Mouse (Mus musculus) forebrain, embryonic 14.5 days (tissue): Measurements from ENCODE around the gene F7. TPM values are rescaled to one million over a fixed set of nuclear protein-coding genes. Genes with fewer than 3 reads are reported as not detected.
A peak's percentile ranks its signal among the peaks of the same experiment; 100 is the strongest.

ENCODE experiments used
- ATAC-seq: fragments of 200-750 bp; cut with Nextera tagmentation; 2 replicates; pipeline ENCODE4 v1.8.0; 2017; ENCODE audit warnings: mild to moderate bottlenecking, moderate library complexity
- DNase-seq: peaks from one replicate; pipeline ENCODE4 v3.0.0-alpha.2; 2015; ENCODE audit warnings: low spot score
- H3K27ac ChIP-seq: fragments of 300-500 bp; sonication (generic); 2 replicates; pipeline ENCODE4 v1.5.1; 2014; ENCODE audit warnings: low read depth, mild to moderate bottlenecking, control low read depth, low read length, moderate library complexity
- H3K27me3 ChIP-seq: fragments of 300-500 bp; sonication (generic); replicated peaks from 2 replicates; pipeline ENCODE4 v1.6.1; 2014; ENCODE audit warnings: low read length, control low read depth, mixed read lengths; ENCODE audit not compliant: control insufficient read depth, insufficient read depth
- H3K36me3 ChIP-seq: fragments of 300-500 bp; sonication (generic); 2 replicates; pipeline ENCODE4 v1.6.1; 2014; ENCODE audit warnings: low read length, control low read depth; ENCODE audit not compliant: control insufficient read depth, insufficient read depth
- H3K4me1 ChIP-seq: fragments of 300-500 bp; sonication (generic); 2 replicates; pipeline ENCODE4 v1.6.1; 2014; ENCODE audit warnings: antibody characterized with exemption, low read length, control low read depth; ENCODE audit not compliant: control insufficient read depth, insufficient read depth
- H3K4me2 ChIP-seq: fragments of 300-500 bp; sonication (generic); 2 replicates; pipeline ENCODE4 v1.6.1; 2014; ENCODE audit warnings: mild to moderate bottlenecking, control low read depth, low read length
- H3K4me3 ChIP-seq: fragments of 300-500 bp; sonication (generic); 2 replicates; pipeline ENCODE4 v1.5.1; 2014; ENCODE audit warnings: low read depth, low read length, control low read depth
- H3K9ac ChIP-seq: fragments of 300-500 bp; sonication (generic); 2 replicates; pipeline ENCODE4 v1.6.1; 2014; ENCODE audit warnings: mild to moderate bottlenecking, low read length, control low read depth, moderate library complexity
- H3K9me3 ChIP-seq: fragments of 300-500 bp; sonication (generic); replicated peaks from 2 replicates; pipeline ENCODE4 v1.6.1; 2016; ENCODE audit warnings: low read length, control low read depth, mixed read lengths; ENCODE audit not compliant: control insufficient read depth
- WGBS: fragments of 180-500 bp; shearing (Covaris S2); extraction: QIAGEN DNeasy Blood & Tissue Kit; methylation state at CpG from one replicate; pipeline ENCODE4 v1.1.7; 2014; 5-methylcytosine and 5-hydroxymethylcytosine counted together
- polyA plus RNA-seq: library from polyadenylated mRNA; unstranded; fragments of >200 nt; fragmentation: Nextera tagmentation; extraction: Ambion mirVana; gene quantifications from 2 replicates; pipeline ENCODE4 v1.2.1, GENCODE M21; 2014

Gene F7
- polyA plus RNA-seq, 1 experiment from 2014 or later, result not detected

- ATAC-seq (no peak), DNase-seq (no peak)
- no peak overlapping the region for H3K4me2 ChIP-seq
- no peaks in the 10 kb centered on the region for H3K9me3 ChIP-seq
- no peaks in the 10 kb centered on the region for H3K27me3 ChIP-seq
- H3K27ac ChIP-seq, result no peak overlapping the region
- H3K4me1 ChIP-seq, result no peaks in the 10 kb centered on the region
- H3K4me3 ChIP-seq, result no peak overlapping the region
- 87% methylated on average over 4 of the region's 4 CpGs for WGBS
- H3K9ac ChIP-seq, result no peak overlapping the region
- peaks cover 99% of the 10 kb centered on the region for H3K36me3 ChIP-seq
Observed at GRCm38 (mm10) chr8:13007458-13007857, 18.4 kb upstream of the F7 start.

GRCm38 (mm10) chr8:13010313-13010712 lies 15.5 kb upstream of the F7 start:
- H3K36me3 ChIP-seq, result peaks cover 99% of the 10 kb centered on the region
- no peak overlapping the region for H3K4me2 ChIP-seq
- no peaks in the 10 kb centered on the region for H3K9me3 ChIP-seq
- DNase-seq (no peak), ATAC-seq (no peak)
- no peaks in the 10 kb centered on the region for H3K27me3 ChIP-seq
- no peak overlapping the region for H3K9ac ChIP-seq
- H3K4me3 ChIP-seq, result no peak overlapping the region
- WGBS, result 75% methylated on average over 4 of the region's 4 CpGs
- H3K27ac ChIP-seq, result no peak overlapping the region
- no peaks in the 10 kb centered on the region for H3K4me1 ChIP-seq

- Histone ChIP-seq H3K4me2 (no peak overlapping the region), H3K27ac (no peak overlapping the region), H3K9me3 (no peaks in the 10 kb centered on the region), H3K36me3 (peaks cover 62% of the 10 kb centered on the region), H3K4me1 (no peaks in the 10 kb centered on the region), H3K4me3 (no peak overlapping the region), H3K9ac (no peak overlapping the region), H3K27me3 (no peaks in the 10 kb centered on the region)
- no peak for ATAC-seq
- WGBS, result 64% methylated on average over 4 of the region's 4 CpGs
- no peak for DNase-seq
Observed at GRCm38 (mm10) chr8:13019560-13019959, 6.3 kb upstream of the F7 start.

- DNase-seq (no peak), ATAC-seq (no peak)
- Histone ChIP-seq H3K9ac (no peak overlapping the region), H3K36me3 (peaks cover 40% of the 10 kb centered on the region), H3K4me2 (no peak overlapping the region), H3K4me3 (no peak overlapping the region), H3K4me1 (no peaks in the 10 kb centered on the region), H3K27ac (no peak overlapping the region), H3K9me3 (no peaks in the 10 kb centered on the region), H3K27me3 (no peaks in the 10 kb centered on the region)
- 95% methylated on average over 8 of the region's 8 CpGs for WGBS
Observed at GRCm38 (mm10) chr8:13021830-13022229, 4.0 kb upstream of the F7 start.

- no peak overlapping the region for H3K4me2 ChIP-seq
- H3K4me1 ChIP-seq, result no peaks in the 10 kb centered on the region
- no peak overlapping the region for H3K9ac ChIP-seq
- no peaks in the 10 kb centered on the region for H3K36me3 ChIP-seq
- H3K4me3 ChIP-seq, result no peak overlapping the region
- H3K27ac ChIP-seq, result no peak overlapping the region
- no peak for ATAC-seq
- H3K27me3 ChIP-seq, result no peaks in the 10 kb centered on the region
- WGBS, result 89% methylated on average over 5 of the region's 5 CpGs
- H3K9me3 ChIP-seq, result no peaks in the 10 kb centered on the region
- DNase-seq, result no peak
Observed at GRCm38 (mm10) chr8:13027615-13028014, 1.8 kb downstream of the F7 start.

GRCm38 (mm10) chr8:13028482-13028881 lies 2.6 kb downstream of the F7 start:
- WGBS, result 81% methylated on average over 5 of the region's 5 CpGs
- Histone ChIP-seq H3K4me3 (no peak overlapping the region), H3K27ac (no peak overlapping the region), H3K4me1 (no peaks in the 10 kb centered on the region), H3K27me3 (no peaks in the 10 kb centered on the region), H3K9ac (no peak overlapping the region), H3K36me3 (no peaks in the 10 kb centered on the region), H3K9me3 (no peaks in the 10 kb centered on the region), H3K4me2 (no peak overlapping the region)
- ATAC-seq, result no peak
- no peak for DNase-seq

GRCm38 (mm10) chr8:13036346-13036812 lies 10.5 kb downstream of the F7 start:
- no peaks in the 10 kb centered on the region for H3K4me1 ChIP-seq
- ATAC-seq (peak; percentile 62; the same call in 1 of the 2 replicates), DNase-seq (peak; percentile 61)
- H3K36me3 ChIP-seq, result no peaks in the 10 kb centered on the region
- no peaks in the 10 kb centered on the region for H3K27me3 ChIP-seq
- H3K27ac ChIP-seq, result no peak overlapping the region
- H3K4me3 ChIP-seq, result no peak overlapping the region
- no peak overlapping the region for H3K9ac ChIP-seq
- no peaks in the 10 kb centered on the region for H3K9me3 ChIP-seq
- no peak overlapping the region for H3K4me2 ChIP-seq
- 80% methylated on average over 10 of the region's 10 CpGs for WGBS

- ATAC-seq (no peak), DNase-seq (no peak)
- 84% methylated on average over 7 of the region's 7 CpGs for WGBS
- Histone ChIP-seq H3K9me3 (no peaks in the 10 kb centered on the region), H3K4me3 (no peak within 1 kb of the TSS), H3K9ac (no peak within 1 kb of the TSS), H3K4me2 (no peak within 1 kb of the TSS), H3K36me3 (no peaks in the 10 kb centered on the region), H3K27ac (no peak within 1 kb of the TSS), H3K4me1 (no peaks in the 10 kb centered on the region), H3K27me3 (no peaks in the 10 kb centered on the region)
Observed at GRCm38 (mm10) chr8:13037015-13037414, 11.2 kb downstream of the F7 start, which contains the start of gene F10. Gene F10, plus strand, starts transcription at chr8:13037308.

GRCm38 (mm10) chr8:13037569-13037968 lies 11.7 kb downstream of the F7 start:
- Histone ChIP-seq H3K9ac (no peak overlapping the region), H3K9me3 (no peaks in the 10 kb centered on the region), H3K4me1 (no peaks in the 10 kb centered on the region), H3K36me3 (no peaks in the 10 kb centered on the region), H3K27ac (no peak overlapping the region), H3K4me2 (no peak overlapping the region), H3K4me3 (no peak overlapping the region), H3K27me3 (no peaks in the 10 kb centered on the region)
- WGBS, result 40% methylated on average over 5 of the region's 5 CpGs
- DNase-seq, result no peak
- no peak for ATAC-seq
